Mouse (Mus musculus): ENCODE data around the gene Pced1b.

- TF ChIP-seq CTCF (IDR thresholded peaks at IDR 0.05 in 2 of 3, conservative IDR thresholded peaks at IDR 0.05 in 1 of 3; ENCODE audit: control insufficient read depth in 1 of 3, insufficient read depth in 1 of 3, low read depth in 2 of 3, low read length in 3 of 3, poor library complexity in 1 of 3, severe bottlenecking in 1 of 3) (peak; percentile 97 to 99 (median 99)), EP300 (IDR thresholded peaks at IDR 0.05; ENCODE audit: low read depth in 1 of 2, low read length in 2 of 2) (no peak), TCF12 (IDR thresholded peaks at IDR 0.05; ENCODE audit: low read depth, low read length) (no peak), GATA1 (IDR thresholded peaks at IDR 0.05; ENCODE audit: low read depth, low read length) (no peak), NELFE (IDR thresholded peaks at IDR 0.05; ENCODE audit: low read depth, low read length) (no peak), SMC3 (IDR thresholded peaks at IDR 0.05; ENCODE audit: low read depth, low read length) (peak; percentile 91), MXI1 (IDR thresholded peaks at IDR 0.05; ENCODE audit: low read depth, low read length) (no peak), TAL1 (IDR thresholded peaks at IDR 0.05; ENCODE audit: low read length) (no peak), ZC3H11A (IDR thresholded peaks at IDR 0.05; ENCODE audit: low read depth, low read length) (peak; percentile 93), POLR2AphosphoS5 (IDR thresholded peaks at IDR 0.05; ENCODE audit: borderline replicate concordance, low read depth, low read length) (no peak), MYB (IDR thresholded peaks at IDR 0.05; ENCODE audit: low read depth, low read length) (no peak), POLR2A (IDR thresholded peaks at IDR 0.05; ENCODE audit: control insufficient read depth in 1 of 2, insufficient read depth in 1 of 2, low read depth in 1 of 2, low read length in 2 of 2, poor library complexity in 1 of 2) (no peak), MEF2A (IDR thresholded peaks at IDR 0.05; ENCODE audit: extremely low read depth, insufficient replicate concordance, low read depth, low read length, poor library complexity, severe bottlenecking) (no peak), GABPA (IDR thresholded peaks at IDR 0.05; ENCODE audit: low read depth, low read length) (no peak)
These were observed 10.0 kb upstream of the Pced1b start for GRCm38 (mm10) chr15:97236943-97237342.
